Mouse (Mus musculus): ENCODE measurements at regions not wholly inside any gene's neighbourhood (a gene's known extent, or its start where the extent isn't known, plus 50 kb on each side); places are given as distances from the start of the nearest gene placed in this dataset. TPM values are rescaled to one million over a fixed set of nuclear protein-coding genes. Genes with fewer than 3 reads are reported as not detected.

DNA sequence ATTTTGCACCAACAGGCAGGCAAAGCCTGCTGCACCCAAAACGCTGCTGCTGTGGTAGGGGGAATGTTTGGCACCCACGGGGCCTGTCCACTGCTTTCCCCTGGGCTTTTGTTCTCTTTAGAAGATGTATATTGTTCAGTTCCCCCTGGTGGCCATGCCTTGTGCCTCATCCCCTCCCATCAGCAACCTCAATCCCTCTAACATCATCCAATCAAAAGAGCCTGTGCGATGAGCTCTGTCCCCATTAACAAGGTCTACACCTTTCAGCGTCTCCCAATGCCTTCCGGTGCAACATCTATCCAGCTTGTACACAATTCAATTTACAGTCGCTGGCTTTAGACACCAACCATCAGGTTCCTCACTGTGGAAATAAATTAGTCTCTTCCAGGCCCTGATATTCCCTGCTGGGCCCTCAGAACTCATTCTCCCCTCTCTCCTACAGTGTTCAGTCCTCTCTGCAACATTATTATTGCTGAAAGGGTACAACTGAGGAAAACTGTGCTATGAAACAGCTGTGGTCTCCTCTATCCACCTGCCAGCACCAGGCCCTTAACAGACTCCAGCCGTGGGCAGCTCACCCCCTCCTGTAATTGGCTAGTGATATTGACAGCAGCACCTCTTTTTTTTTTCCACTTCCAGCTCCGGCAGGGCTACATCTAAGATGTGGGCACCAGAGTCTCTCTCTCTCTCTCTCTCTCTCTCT, 75.5 kb upstream of the Ankrd34c start:
- no peak overlapping the region for H3K27ac ChIP-seq (ENCODE audit: low read depth, low read length)
- H3K27me3 ChIP-seq (replicated peaks; ENCODE audit: control insufficient read depth, insufficient read depth, low read length): no peaks in the 10 kb centered on the region
- no peaks in the 10 kb centered on the region for H3K36me3 ChIP-seq (ENCODE audit: control insufficient read depth, insufficient read depth, low read length)
- 35% methylated on average over 8 of the region's 8 CpGs for WGBS
- no peaks in the 10 kb centered on the region for H3K4me1 ChIP-seq (ENCODE audit: control insufficient read depth, insufficient read depth, low read length)
- H3K9ac ChIP-seq (ENCODE audit: low read length): no peak overlapping the region
- no peaks in the 10 kb centered on the region for H3K9me3 ChIP-seq (replicated peaks; ENCODE audit: control insufficient read depth, low read length)
- no peak overlapping the region for H3K4me3 ChIP-seq (ENCODE audit: low read depth, low read length)
- DNase-seq (ENCODE audit: low spot score) (peak; percentile 22), ATAC-seq (peak; percentile 63; the same call in 1 of the 2 replicates)
- H3K4me2 ChIP-seq (ENCODE audit: low read length): no peak overlapping the region

DNA sequence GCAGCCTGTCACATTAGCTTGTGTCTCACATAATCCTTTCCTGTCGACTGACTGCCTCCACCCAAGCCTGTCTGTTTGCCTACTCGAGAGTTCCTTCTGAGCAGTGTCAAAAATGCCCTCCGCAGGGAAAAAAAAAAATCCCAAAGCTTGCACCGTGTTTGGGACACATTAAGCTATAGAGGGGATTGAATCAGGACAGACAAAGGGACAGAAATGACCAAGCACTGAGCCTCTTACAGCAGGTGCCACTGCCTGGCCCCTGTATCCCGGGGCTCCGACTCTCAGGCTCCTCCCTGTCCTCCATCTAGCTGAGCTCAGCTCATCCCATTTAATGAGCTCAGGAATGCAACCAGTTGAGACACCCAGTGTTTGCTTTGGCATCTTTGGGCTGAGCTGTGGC, 69.1 kb upstream of the Ankrd34c start:
- Histone ChIP-seq H3K4me2 (ENCODE audit: low read length) (no peak overlapping the region), H3K4me1 (ENCODE audit: control insufficient read depth, insufficient read depth, low read length) (no peaks in the 10 kb centered on the region), H3K9ac (ENCODE audit: low read length) (no peak overlapping the region), H3K9me3 (replicated peaks; ENCODE audit: control insufficient read depth, low read length) (no peaks in the 10 kb centered on the region), H3K27me3 (replicated peaks; ENCODE audit: control insufficient read depth, insufficient read depth, low read length) (no peaks in the 10 kb centered on the region), H3K36me3 (ENCODE audit: control insufficient read depth, insufficient read depth, low read length) (no peaks in the 10 kb centered on the region), H3K4me3 (ENCODE audit: low read depth, low read length) (no peak overlapping the region), H3K27ac (ENCODE audit: low read depth, low read length) (no peak overlapping the region)
- ATAC-seq (no peak), DNase-seq (ENCODE audit: low spot score) (no peak)
- WGBS: 36% methylated on average over 6 of the region's 6 CpGs

DNA sequence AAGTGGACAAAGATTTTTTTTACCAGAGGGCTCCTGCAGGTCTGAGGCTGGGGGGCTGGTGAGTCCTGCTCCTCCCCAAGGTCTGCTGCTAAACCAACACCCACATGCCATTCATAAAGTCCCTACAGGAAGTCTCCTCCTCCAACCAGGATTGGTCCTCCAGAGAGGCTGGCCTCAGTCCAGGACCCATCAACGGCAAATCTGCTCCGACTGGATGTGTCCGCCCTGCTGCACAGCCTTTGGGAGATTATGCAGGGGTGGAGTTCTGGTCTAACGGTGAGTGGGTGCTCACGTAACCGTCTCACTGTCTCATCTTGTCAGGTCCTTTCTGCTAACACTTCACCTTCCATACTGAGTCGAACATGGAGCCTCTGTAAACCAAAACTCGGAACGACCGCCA, 64.4 kb upstream of the Ankrd34c start:
- Histone ChIP-seq H3K27ac (ENCODE audit: low read depth, low read length) (no peak overlapping the region), H3K9me3 (replicated peaks; ENCODE audit: control insufficient read depth, low read length) (no peaks in the 10 kb centered on the region), H3K9ac (ENCODE audit: low read length) (no peak overlapping the region), H3K36me3 (ENCODE audit: control insufficient read depth, insufficient read depth, low read length) (no peaks in the 10 kb centered on the region), H3K4me2 (ENCODE audit: low read length) (no peak overlapping the region), H3K4me1 (ENCODE audit: control insufficient read depth, insufficient read depth, low read length) (no peaks in the 10 kb centered on the region), H3K27me3 (replicated peaks; ENCODE audit: control insufficient read depth, insufficient read depth, low read length) (no peaks in the 10 kb centered on the region), H3K4me3 (ENCODE audit: low read depth, low read length) (no peak overlapping the region)
- 67% methylated on average over 10 of the region's 10 CpGs for WGBS
- ATAC-seq: no peak
- DNase-seq (ENCODE audit: low spot score): peak; percentile 10

DNA sequence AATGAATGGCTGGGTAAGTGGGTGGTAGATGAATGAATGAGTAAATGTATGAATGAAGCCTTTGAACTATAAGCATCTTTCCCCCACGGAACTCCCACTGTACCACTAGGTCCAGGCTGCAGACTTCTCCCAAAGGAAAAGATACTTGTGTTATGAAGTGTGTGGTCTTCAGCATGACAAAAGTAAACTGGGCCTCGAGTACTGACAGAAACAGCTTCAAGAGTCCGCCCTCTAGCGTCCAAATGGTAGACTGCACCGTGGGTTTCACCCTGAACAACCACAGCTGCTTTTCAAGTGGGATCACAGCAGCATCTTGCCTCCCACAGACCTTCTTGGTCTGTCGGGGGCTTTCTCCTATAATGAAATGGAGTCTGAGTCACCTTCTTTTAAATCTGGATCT, 54.7 kb upstream of the Ankrd34c start:
- Histone ChIP-seq H3K4me1 (ENCODE audit: control insufficient read depth, insufficient read depth, low read length) (no peaks in the 10 kb centered on the region), H3K27ac (ENCODE audit: low read depth, low read length) (no peak overlapping the region), H3K4me2 (ENCODE audit: low read length) (no peak overlapping the region), H3K4me3 (ENCODE audit: low read depth, low read length) (no peak overlapping the region), H3K9me3 (replicated peaks; ENCODE audit: control insufficient read depth, low read length) (no peaks in the 10 kb centered on the region), H3K36me3 (ENCODE audit: control insufficient read depth, insufficient read depth, low read length) (no peaks in the 10 kb centered on the region), H3K27me3 (replicated peaks; ENCODE audit: control insufficient read depth, insufficient read depth, low read length) (no peaks in the 10 kb centered on the region), H3K9ac (ENCODE audit: low read length) (no peak overlapping the region)
- WGBS: 4% methylated on average over 6 of the region's 6 CpGs
- DNase-seq (ENCODE audit: low spot score): peak; percentile 75
- ATAC-seq: peak; percentile 48

GRCm38 (mm10) chr9:89789926-89790325, 51.7 kb upstream of the Ankrd34c start:
- Histone ChIP-seq H3K4me1 (ENCODE audit: control insufficient read depth, insufficient read depth, low read length) (no peaks in the 10 kb centered on the region), H3K9ac (ENCODE audit: low read length) (no peak overlapping the region), H3K27me3 (replicated peaks; ENCODE audit: control insufficient read depth, insufficient read depth, low read length) (no peaks in the 10 kb centered on the region), H3K4me2 (ENCODE audit: low read length) (no peak overlapping the region), H3K9me3 (replicated peaks; ENCODE audit: control insufficient read depth, low read length) (no peaks in the 10 kb centered on the region), H3K27ac (ENCODE audit: low read depth, low read length) (no peak overlapping the region), H3K36me3 (ENCODE audit: control insufficient read depth, insufficient read depth, low read length) (no peaks in the 10 kb centered on the region), H3K4me3 (ENCODE audit: low read depth, low read length) (no peak overlapping the region)
- DNase-seq (ENCODE audit: low spot score) (no peak), ATAC-seq (no peak)
- WGBS: 82% methylated on average over 5 of the region's 5 CpGs

DNA sequence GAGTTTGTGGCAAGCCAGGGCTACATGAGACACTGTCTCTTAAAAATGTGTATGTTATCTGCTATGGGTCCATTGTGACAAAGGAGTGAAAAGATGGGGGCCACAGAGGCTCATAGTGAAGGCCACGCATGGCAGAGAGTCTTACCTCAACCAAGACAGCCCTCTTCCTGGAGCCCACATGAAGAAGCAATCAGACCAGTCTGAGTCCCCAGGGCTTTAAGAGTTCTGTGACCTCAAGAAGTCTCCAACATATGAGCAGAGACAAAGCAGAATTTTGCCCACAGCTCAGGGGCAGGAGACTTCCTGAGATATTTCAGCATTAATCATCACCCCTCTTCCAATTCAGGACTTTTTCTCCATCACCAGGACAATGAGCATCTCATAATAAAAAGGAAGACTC, 50.4 kb upstream of the Ankrd34c start:
- H3K4me1 ChIP-seq (ENCODE audit: control insufficient read depth, insufficient read depth, low read length): no peaks in the 10 kb centered on the region
- 91% methylated on average over 1 of the region's 1 CpGs for WGBS

More for the DNA sequence above, 50.4 kb upstream of the Ankrd34c start:
- no peaks in the 10 kb centered on the region for H3K36me3 ChIP-seq (ENCODE audit: control insufficient read depth, insufficient read depth, low read length)
- no peak overlapping the region for H3K4me3 ChIP-seq (ENCODE audit: low read depth, low read length)
- H3K9me3 ChIP-seq (replicated peaks; ENCODE audit: control insufficient read depth, low read length): no peaks in the 10 kb centered on the region
- DNase-seq (ENCODE audit: low spot score) (no peak), ATAC-seq (no peak)
- H3K4me2 ChIP-seq (ENCODE audit: low read length): no peak overlapping the region
- no peaks in the 10 kb centered on the region for H3K27me3 ChIP-seq (replicated peaks; ENCODE audit: control insufficient read depth, insufficient read depth, low read length)
- no peak overlapping the region for H3K27ac ChIP-seq (ENCODE audit: low read depth, low read length)
- H3K9ac ChIP-seq (ENCODE audit: low read length): no peak overlapping the region

MicroRNA genes in the stretch of these regions (microRNA counts, 519-probe panel; counts per million panel counts)
- not detected for microRNA mmu-miR-184

Small RNAs in the stretch of these regions (microRNA-seq; reads per million reads assigned to microRNA genes)
- 2.1 reads per million, percentile 12 among the genes with 10 or more reads in this experiment for gene Mir184
